Mouse (Mus musculus) brain, embryonic 14.5 days (tissue): Measurements from ENCODE around the gene Zfp747.

ENCODE experiments used
- CTCF ChIP-seq: fragments of 200-500 bp; IDR thresholded peaks from 2 replicates; pipeline ENCODE4 v1.5.1; 2012; ENCODE audit warnings: inconsistent platforms, mild to moderate bottlenecking, moderate library complexity, borderline replicate concordance; ENCODE audit not compliant: insufficient read depth, insufficient read length; ENCODE audit errors: extremely low read depth
- POLR2A ChIP-seq: fragments of 200-500 bp; IDR thresholded peaks from 2 replicates; pipeline ENCODE4 v1.6.1; 2012; ENCODE audit warnings: mild to moderate bottlenecking, inconsistent platforms, borderline replicate concordance; ENCODE audit not compliant: poor library complexity, insufficient read depth, insufficient read length, severe bottlenecking; ENCODE audit errors: extremely low read depth

DNA sequence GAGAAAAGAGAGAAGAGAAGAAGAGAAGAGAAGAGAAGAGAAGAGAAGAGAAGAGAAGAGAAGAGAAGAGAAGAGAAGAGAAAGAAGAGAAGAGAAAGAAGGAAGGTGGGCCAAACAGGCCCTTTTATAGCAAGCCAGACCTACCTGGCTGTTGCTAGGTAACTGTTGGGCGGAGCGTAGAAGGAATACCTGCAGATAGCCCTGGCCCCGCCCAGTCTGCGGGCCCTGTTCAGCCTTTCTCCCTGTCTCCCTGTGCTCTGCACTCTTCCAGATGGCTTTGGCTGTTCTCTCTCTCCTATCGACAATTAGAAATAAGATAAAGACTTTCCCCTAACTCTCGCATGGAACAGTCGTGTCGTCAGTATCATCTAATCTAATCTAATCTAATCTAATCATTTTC lies 29.2 kb downstream of the Zfp747 start:
- TF ChIP-seq CTCF (no peak), POLR2A (no peak)
